Mouse (Mus musculus): Measurements from ENCODE around the gene Tex12.

DNA sequence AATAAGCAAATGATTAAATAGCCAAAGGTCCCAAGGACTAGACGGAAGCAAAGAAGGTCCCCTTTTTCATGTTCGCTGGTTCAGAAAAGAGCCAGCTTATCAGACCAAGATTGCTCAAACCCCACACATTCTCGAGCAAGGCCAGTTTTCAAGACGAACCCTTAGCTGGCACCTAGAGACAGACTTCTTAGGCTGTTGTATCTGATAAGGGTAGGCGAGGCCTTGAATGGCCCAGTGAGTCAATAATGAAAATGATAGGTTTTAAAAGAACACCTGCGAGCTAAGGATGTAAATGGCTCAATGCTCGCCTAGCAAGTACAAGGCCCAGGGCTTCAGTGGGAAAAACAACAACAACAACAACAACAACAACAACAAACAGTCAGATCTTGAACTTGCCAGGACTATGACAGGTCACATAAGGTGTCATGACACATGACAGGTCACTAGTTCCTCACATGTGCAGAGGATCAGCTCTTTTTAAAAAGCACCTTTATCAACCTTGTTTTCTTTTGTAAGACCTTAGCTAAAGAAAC lies 24.5 kb downstream of the Tex12 start:
- TF ChIP-seq TAL1 (IDR thresholded peaks at IDR 0.05; ENCODE audit: low read length) (no peak), GATA1 (IDR thresholded peaks at IDR 0.05; ENCODE audit: low read length) (no peak)
